Mouse (Mus musculus) spleen, postnatal 10 days (tissue): ENCODE results near the gene Atp1a1.
A peak's percentile ranks its signal among the peaks of the same experiment; 100 is the strongest.

ENCODE experiments used
- DNase-seq, 2 experiments: peaks; one replicate each; pipeline ENCODE4 v3.0.0; 2021 to 2022; ENCODE audit warnings: low spot score in 2 of 2

The Atp1a1 gene

DNA sequence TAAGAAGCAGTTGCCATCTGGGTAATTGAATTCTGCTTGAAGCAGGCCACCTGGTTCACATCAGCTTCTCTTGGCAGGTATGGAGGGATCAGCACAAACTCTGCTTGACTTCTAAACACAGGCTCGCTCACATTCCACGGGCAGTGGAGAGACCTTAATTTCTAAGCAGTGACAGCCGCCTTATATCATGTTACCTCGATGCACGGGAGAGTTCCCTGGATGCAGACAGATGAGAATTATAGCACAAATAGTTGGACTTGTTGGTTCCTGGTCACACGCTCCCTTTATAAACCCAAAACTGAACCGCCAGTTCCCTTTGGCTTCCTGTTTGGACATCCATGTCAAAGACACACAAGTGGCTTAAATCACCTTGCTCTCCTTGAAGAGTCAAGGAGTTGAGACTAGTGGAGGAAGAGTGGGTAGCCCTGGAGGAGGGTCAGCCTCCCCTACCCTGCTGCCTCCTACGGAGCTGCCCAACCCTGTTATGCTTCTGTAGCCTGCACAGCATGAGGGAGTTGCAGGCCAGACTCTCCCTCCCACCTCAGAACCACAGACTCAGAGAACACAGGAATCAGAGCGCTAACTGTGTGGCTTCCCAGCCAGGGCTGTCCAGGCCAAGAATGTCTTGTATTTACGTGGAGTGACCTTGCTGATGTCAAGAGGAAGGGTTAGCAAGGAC lies 7.5 kb upstream of the Atp1a1 start:
- DNase-seq = no peak

DNA sequence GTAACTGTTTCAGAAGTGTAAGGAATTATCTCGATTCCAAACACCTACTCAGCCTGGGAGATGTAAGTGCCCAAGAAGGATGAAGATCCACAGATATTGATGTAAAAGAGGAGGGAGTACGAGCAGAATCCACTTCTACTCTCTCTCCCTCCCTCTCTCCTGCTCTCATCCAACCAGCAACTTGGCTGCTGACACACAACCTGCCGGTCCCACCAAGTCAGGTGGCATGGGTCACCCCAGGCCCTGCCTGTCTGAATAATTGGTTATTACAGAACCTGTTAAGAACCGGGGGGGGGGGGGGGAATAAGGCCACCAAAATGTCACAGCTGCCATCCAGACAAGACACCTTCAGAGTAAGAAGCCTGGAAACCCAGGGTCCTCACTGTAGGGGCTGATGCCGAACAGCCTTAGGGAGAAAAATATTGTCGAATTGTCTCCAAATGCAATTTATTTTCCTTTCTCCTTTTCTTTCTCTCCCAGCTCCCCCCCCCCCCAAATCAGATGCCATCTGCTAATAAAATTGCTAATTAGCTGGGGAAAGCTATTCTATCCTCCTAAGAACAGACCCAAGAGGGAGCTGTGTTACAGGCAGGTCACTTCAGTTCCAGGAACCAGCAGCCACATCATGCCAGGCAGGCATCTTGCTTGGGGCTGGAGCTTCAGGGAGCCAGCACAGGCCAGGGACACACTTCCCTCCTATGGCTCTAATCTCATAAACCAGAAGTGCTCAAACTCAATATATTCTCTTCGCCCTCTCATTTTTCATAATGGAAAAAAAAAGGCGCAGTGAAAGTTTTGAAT lies 6.7 kb upstream of the Atp1a1 start:
- DNase-seq = no peak

- DNase-seq = no peak
These were observed 4.8 kb upstream of the Atp1a1 start for GRCm38 (mm10) chr3:101609302-101609701.

DNA sequence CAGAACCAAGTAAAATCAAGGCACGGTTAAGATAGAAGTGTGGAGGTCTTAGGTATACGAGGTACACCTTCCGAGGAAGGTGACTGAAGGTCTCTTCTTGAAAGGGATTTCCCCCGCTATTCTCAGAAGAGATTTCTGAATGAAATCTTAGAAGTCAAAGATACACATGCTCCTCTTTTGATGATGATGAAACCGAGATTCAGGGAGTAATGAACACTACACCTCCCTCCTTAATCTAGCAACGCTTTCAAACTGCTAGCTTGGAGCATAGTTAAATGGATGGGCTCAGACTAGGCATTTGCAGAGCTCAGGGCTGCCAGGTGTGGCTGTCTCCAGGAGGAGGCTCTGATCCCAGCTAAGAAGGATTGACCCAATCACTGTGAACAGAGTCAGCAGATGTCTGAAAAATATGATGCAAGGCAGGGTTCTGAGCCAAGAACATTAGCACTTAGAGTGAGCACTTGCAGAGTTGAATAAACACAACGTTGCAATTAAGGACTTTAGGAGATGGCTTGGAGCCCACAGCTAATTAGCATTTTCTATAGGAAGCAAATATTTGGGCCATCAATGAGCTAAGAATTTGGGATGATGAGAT lies 2.5 kb upstream of the Atp1a1 start:
- no peak for DNase-seq

GRCm38 (mm10) chr3:101605721-101606120 lies 1.2 kb upstream of the Atp1a1 start:
- DNase-seq = no peak

DNA sequence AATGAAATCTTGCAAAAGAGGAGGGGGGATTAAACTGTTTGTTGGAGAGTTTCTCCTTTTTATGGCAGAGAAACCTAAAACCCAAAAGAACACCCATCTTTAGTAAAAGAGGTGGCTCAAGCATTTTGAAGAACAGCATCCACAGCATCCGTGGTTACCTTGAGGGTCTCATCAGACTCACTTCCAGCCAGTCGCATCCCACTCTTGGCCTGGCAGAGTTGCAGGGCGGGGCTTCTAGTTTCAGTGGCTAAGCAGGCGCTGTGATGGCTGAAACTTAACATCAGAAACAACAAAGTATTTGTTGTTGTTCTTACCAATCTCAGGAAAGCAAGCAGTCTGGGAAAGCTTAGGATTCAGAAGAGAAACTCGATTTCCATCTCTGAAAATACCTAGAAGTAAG lies 807 bp upstream of the Atp1a1 start:
- no peak for DNase-seq

- peak; percentile 80 to 82 for DNase-seq
These were observed 579 bp downstream of the Atp1a1 start for GRCm38 (mm10) chr3:101603661-101604549.

- no peak for DNase-seq
These were observed 1.3 kb downstream of the Atp1a1 start for GRCm38 (mm10) chr3:101603194-101603593.

- no peak for DNase-seq
These were observed 1.9 kb downstream of the Atp1a1 start for GRCm38 (mm10) chr3:101602511-101603055.

GRCm38 (mm10) chr3:101601687-101602086 lies 2.8 kb downstream of the Atp1a1 start:
- DNase-seq = no peak

GRCm38 (mm10) chr3:101601003-101601525 lies 3.4 kb downstream of the Atp1a1 start:
- DNase-seq = no peak

GRCm38 (mm10) chr3:101599920-101600741 lies 4.4 kb downstream of the Atp1a1 start:
- no peak for DNase-seq

DNA sequence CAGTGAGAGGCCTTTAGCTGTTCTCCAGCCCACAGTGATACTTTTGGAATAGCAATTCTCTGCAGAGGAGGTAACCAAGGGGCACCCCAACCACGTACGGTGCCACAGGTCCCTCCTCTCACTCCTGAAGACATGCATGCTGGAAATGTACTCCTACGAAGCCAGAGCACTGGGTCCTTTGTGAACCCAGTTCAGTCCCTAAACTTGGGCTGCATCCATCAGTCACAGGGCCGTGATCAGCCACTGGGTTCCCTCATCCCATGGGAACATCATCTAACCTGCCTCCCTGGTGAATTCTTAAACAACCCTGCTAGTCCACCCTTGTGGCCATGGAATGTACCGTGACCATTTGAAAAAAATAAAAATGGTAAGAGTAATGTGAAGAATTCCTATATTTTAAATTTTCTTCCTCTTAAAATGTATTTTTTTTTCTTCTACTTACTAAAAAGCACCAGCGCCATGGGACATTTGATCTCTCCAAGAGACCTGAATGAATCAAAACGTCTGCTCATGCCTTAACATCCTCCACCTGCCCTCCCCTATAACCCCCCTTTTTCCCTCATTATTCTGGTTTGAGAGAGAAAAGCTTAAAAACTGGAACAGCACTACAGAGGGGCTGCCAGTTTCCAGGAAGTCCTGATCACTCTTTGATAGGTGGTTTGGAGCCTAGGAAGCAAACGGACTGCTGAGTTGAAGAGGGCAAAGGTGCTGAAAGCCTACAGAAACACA lies 5.1 kb downstream of the Atp1a1 start:
- no peak for DNase-seq

- DNase-seq = no peak
These were observed 6.1 kb downstream of the Atp1a1 start for GRCm38 (mm10) chr3:101598231-101598905.

DNA sequence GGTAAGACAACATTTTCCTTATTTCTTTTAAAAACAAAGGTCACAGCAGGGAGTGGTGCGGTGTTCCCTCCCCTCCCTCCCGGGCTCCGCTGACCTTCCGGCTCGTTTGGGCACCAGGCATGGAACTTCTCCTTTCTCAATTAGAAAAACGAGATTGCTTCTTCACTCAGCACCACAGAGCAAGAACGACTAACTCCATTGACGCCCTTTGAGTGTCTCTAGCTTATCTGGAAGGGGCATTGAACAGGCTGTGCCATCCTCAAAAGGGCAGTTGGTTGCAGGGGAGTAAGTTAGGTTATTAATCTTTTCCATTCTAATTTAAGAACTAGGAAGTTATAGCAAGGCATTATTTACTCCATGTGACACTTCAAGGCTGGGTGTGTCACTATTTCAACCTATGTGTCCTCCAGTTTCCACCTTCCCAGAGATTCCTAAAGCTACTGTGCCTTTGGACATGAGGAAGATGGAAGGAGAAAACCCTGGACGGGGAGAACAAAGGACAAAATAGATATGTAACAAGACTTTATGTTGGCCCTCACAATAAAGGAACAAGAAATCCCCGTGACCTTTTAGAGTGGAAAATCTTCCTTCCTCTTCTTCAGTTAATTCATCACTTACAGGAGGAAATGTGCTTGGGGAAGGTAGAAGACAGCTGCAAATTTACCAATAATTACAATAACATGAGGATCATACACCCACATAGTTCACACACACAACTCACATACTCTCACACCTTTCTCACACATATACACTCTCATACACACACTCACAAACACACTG lies 7.0 kb downstream of the Atp1a1 start:
- DNase-seq = no peak

DNA sequence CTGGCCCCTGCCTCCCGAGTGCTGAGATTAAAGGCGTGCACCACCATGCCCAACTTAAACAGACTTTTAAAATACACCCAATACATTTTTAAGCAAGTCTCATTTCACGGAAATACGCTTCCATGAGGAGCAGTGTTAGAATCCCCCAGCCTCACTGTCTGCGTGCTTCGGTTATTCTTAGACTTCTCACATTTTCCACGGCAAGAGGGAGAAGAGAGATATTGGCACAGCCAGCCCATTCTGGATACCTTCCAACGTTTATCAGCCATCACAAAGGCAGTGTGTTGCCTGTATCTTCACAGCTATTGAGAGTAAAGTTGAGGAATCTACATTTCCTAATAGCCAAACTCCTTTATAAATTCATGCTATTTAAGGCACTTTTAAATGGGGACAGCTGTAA lies 7.8 kb downstream of the Atp1a1 start:
- no peak for DNase-seq

- no peak for DNase-seq
These were observed 8.4 kb downstream of the Atp1a1 start for GRCm38 (mm10) chr3:101595866-101596630.

DNA sequence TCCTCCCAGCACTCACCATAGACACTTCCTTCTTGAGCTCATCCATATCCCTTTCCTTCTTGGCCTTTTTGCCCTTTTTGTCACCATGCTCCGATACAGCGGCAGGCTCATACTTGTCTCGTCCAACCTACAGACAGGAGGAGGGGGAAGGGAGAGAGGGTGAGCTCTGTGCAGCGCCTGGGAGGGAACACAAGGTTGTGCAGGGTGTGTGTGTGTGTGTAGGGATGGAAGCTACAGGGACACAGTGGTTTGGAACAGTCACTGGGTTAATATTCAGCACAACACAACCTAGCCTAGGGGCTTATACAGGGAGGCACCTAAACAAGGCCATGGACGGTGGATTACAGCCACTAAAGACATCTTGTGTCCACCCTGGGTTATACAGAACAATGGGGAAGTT lies 9.5 kb downstream of the Atp1a1 start:
- DNase-seq = no peak
